Mouse (Mus musculus): ENCODE results near the gene Gm3383. TPM values are rescaled to one million over a fixed set of nuclear protein-coding genes. Genes with fewer than 3 reads are reported as not detected.

Gm3383 gene
- 0.05 and 0.07 TPM in 2 replicates for polyA plus RNA-seq (2012; rRNA removed)

DNA sequence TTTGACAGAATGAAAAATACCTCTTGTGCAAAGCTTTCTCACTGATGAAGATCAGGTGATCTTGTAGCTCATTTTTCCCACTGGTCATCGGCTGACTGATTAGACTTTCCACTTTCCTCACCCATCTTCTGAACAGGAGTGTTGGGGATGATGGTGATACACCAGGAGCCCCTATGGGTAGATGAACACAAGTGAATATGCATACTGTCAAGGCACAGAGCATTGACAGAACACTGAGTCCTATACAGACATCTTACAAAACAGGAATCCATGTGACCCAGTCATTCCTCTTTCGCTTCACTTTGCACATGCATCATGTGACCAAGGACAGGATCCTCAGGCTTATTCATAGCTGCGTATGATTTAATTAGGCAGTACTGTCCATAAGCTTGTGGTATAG is at the start of gene Gm3383:
Gene Gm3383 (minus strand): TSS at position 101 of the 400 bp plus-strand sequence.

DNA sequence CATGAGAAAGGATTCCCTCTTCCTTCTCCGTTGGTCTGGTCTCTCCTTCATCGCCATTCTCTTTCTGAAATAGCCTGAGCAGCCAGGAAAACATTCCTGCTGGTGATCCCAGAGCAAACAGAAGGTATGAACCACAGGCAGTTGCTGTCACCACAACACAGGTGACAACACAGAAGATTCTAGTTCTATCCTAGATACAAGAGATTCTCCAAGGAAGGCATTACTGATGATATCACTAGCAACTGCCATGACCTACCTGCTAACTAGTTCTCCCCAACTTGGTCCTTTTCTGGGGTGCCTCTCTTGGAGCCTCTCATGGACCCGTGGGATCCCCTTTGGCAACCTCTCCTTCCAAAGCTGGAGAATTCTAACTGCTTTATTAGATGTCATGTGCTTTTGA is 22.4 kb upstream of the Gm3383 start, which contains the start of gene Gm3424:
Gene Gm3424 (minus strand): TSS at position 101 of the 400 bp plus-strand sequence.

DNA sequence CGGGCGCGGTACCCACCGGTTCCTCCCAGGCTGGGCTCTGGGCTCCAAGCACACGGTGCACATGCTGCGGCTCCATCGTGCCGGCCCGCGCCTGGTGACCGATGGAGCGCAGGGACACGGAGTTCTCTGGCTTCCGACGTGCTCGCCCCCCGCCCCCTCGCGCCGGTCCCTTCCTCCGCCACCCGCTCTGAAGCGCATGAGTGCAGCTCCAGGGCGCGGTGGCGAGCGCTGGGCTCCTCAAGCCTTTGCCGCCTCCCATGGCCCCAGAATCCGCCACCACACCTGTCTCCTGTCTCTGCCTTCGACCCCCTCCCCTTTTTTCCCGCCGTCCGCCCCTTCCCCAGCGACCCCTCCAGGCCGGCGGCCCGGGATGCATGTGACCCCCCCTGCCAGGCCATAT is 66.3 kb downstream of the Gm3383 start, which contains the start of gene Gm3373:
Gene Gm3373 (minus strand): TSS at position 101 of the 400 bp plus-strand sequence.

GRCm38 (mm10) chr14:5687357-5687756 is 120.4 kb downstream of the Gm3383 start, which contains the start of gene Gm9603:
Gm9603 (minus strand) TSS chr14:5687457.

GRCm38 (mm10) chr14:5632928-5633327 is 174.9 kb downstream of the Gm3383 start, which contains the start of gene Gm8265:
Gm8265 (minus strand) TSS chr14:5633028.

Other genes starting within 250 kb of the Gm3383 start
- not detected in 2 replicates for gene Gm8265, start 175.0 kb downstream of the Gm3383 start, polyA plus RNA-seq (2012; rRNA removed)
- not detected in 2 replicates for gene Gm9603, start 120.5 kb downstream of the Gm3383 start, polyA plus RNA-seq (2012; rRNA removed)
- gene Gm3373, start 66.4 kb downstream of the Gm3383 start, polyA plus RNA-seq (2012; rRNA removed): 0.03 TPM in 1 of 2 replicates, not detected in the other
- not detected in 2 replicates for gene Gm3424, start 22.3 kb upstream of the Gm3383 start, polyA plus RNA-seq (2012; rRNA removed)
- gene Gm8237, start 72.4 kb upstream of the Gm3383 start, polyA plus RNA-seq (2012; rRNA removed): not detected in 2 replicates
- 0.02 and 0.05 TPM in 2 replicates for gene Gm3248, start 153.8 kb upstream of the Gm3383 start, polyA plus RNA-seq (2012; rRNA removed)
- gene Gm3453, start 171.2 kb upstream of the Gm3383 start, polyA plus RNA-seq (2012; rRNA removed): not detected in 2 replicates